Mouse (Mus musculus): ENCODE results near the gene 4930467E23Rik. TPM values are rescaled to one million over a fixed set of nuclear protein-coding genes. Genes with fewer than 3 reads are reported as not detected.
"Not testable (repeated sequence)": the region's sequence is repeated elsewhere in the genome, so short reads cannot be mapped to it uniquely, and the experiment has no call there.

4930467E23Rik gene
- polyA plus RNA-seq, 1 experiment from 2014 or later = not detected

DNA sequence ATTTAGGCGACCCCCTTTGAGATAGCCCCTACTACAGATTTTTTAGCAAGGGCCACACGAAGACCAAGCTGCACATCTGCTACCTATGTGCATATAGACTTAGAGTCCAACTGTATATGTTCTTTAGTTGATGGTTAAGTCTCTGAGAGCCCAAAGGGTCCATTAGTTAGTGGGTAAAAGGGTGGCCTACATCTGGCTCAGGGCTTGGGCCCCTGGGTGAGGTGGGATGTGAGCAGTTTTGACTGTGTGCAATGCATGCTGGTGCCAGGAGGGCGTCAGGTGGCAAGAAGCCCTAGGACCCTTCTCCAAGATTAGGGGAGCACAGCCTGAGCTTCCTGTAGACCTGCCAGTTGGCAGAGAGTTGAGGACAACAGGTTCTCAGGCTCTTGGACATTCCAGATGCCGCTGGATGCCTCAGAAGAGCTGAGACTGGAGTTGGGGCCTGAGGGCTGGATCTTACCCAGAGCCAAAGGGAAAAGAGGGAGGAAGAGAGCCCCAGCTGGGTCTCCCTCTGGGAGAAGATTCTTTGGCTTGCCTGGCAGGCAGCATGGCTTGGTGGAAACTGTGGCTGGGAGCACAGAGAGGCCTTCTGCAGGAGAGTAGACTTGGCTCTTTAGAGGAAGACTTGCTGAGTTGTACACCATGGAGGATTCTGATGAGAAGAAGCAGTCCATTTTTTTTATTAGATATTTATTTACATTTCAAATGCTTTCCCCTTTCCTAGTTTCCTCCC, 33.6 kb downstream of the 4930467E23Rik start:
- H3K27me3 ChIP-seq (ENCODE audit: insufficient read depth, low read length); H3K4me1 ChIP-seq (replicated peaks; ENCODE audit: insufficient read depth, low read length); H3K36me3 ChIP-seq (ENCODE audit: insufficient read depth, low read length); DNase-seq (ENCODE audit: low spot score); H3K4me2 ChIP-seq (ENCODE audit: low read length); H3K9me3 ChIP-seq (replicated peaks; ENCODE audit: low read length); H3K4me3 ChIP-seq (replicated peaks; ENCODE audit: low read depth, low read length); H3K27ac ChIP-seq; H3K9ac ChIP-seq (ENCODE audit: low read depth, low read length); ATAC-seq (replicated peaks; ENCODE audit: low FRiP score, low read depth): not testable (repeated sequence)
- 68% methylated on average over 4 of the region's 4 CpGs for WGBS

DNA sequence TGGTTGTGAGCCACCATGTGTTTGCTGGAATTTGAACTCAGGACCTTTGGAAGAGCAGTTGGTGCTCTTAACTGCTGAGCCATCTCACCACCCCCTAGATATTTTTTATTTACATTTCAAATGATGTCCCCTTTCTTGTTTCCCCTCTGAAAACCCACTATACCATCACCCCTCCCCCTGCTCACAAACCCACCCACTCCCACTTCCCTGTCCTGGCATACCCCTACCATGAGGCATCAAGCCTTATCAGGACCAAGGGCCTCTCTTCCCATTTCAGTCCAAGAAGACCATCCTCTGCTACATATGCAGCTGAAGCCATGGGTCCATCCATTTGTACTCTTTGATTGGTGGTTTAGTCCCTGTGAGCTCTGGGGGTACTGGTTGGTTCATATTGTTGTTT, 36.2 kb downstream of the 4930467E23Rik start:
- H3K27ac ChIP-seq; H3K36me3 ChIP-seq (ENCODE audit: insufficient read depth, low read length); H3K9me3 ChIP-seq (replicated peaks; ENCODE audit: low read length); DNase-seq (ENCODE audit: low spot score); H3K4me1 ChIP-seq (replicated peaks; ENCODE audit: insufficient read depth, low read length); ATAC-seq (replicated peaks; ENCODE audit: low FRiP score, low read depth); H3K4me2 ChIP-seq (ENCODE audit: low read length); H3K9ac ChIP-seq (ENCODE audit: low read depth, low read length); H3K4me3 ChIP-seq (replicated peaks; ENCODE audit: low read depth, low read length); H3K27me3 ChIP-seq (ENCODE audit: insufficient read depth, low read length): not testable (repeated sequence)

DNA sequence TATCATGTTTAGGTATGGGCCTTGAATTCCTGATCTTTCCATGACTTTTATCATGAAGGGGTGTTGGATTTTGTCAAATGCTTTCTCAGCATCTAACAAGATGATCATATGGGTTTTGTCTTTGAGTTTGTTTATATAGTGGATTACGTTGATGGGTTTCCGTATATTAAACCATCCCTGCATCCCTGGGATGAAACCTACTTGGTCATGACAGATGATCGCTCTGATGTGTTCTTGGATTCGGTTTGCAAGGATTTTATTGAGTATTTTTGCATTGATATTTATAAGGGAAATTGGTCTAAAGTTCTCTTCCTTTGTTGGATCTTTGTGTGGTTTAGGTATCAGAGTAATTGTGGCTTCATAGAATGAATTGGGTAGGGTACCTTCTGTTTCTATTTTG, 44.1 kb downstream of the 4930467E23Rik start:
- H3K27ac ChIP-seq; H3K4me3 ChIP-seq (replicated peaks; ENCODE audit: low read depth, low read length); H3K9me3 ChIP-seq (replicated peaks; ENCODE audit: low read length); H3K4me2 ChIP-seq (ENCODE audit: low read length); H3K27me3 ChIP-seq (ENCODE audit: insufficient read depth, low read length); ATAC-seq (replicated peaks; ENCODE audit: low FRiP score, low read depth); H3K4me1 ChIP-seq (replicated peaks; ENCODE audit: insufficient read depth, low read length); H3K9ac ChIP-seq (ENCODE audit: low read depth, low read length); DNase-seq (ENCODE audit: low spot score); H3K36me3 ChIP-seq (ENCODE audit: insufficient read depth, low read length): not testable (repeated sequence)
- WGBS = 85% methylated on average over 4 of the region's 4 CpGs

DNA sequence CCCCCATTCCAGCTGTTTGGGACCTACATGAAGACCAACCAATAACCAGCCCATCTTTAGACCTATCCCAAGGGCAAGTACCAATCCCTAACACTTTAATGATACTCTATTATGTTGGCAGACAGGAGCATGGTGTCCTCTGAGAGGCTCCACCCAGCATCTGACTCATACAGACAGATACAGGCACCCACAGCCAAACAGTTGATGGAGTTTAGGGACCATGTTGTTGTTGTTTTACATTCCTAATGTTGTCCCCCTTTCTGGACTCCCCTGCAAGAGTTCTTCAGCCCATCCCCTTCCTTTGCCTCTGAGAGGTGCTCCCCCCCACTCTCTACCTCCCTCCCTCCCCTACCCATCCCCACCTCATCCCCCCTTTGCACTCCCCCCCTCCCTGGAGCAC, 46.9 kb downstream of the 4930467E23Rik start:
- not testable (repeated sequence) for H3K4me1 ChIP-seq (replicated peaks; ENCODE audit: insufficient read depth, low read length); H3K9me3 ChIP-seq (replicated peaks; ENCODE audit: low read length); ATAC-seq (replicated peaks; ENCODE audit: low FRiP score, low read depth); H3K4me3 ChIP-seq (replicated peaks; ENCODE audit: low read depth, low read length); H3K36me3 ChIP-seq (ENCODE audit: insufficient read depth, low read length); H3K27ac ChIP-seq; DNase-seq (ENCODE audit: low spot score); H3K4me2 ChIP-seq (ENCODE audit: low read length); H3K9ac ChIP-seq (ENCODE audit: low read depth, low read length); H3K27me3 ChIP-seq (ENCODE audit: insufficient read depth, low read length)

DNA sequence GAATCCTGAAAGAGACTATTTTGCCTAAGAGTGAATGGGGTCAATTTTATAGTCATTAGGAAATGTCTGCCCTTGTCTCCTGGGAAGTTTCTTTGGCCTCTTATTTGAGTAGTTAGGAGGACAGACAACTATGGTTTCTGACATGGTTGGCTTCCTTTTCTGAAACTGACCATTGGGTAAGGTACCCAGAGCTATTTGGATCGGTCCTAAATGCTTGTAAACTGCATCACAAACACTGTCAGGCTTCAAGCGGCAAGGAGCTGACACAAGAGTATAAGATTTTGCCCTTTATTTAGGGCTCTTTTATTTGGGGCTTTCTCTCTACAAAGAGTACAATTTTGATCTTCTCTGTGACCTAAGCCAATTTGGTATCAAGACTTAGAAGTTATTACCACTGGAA, 48.1 kb downstream of the 4930467E23Rik start:
- 51% methylated on average over 2 of the region's 2 CpGs for WGBS
- H3K4me3 ChIP-seq (replicated peaks; ENCODE audit: low read depth, low read length); H3K9ac ChIP-seq (ENCODE audit: low read depth, low read length): not testable (repeated sequence)

DNA sequence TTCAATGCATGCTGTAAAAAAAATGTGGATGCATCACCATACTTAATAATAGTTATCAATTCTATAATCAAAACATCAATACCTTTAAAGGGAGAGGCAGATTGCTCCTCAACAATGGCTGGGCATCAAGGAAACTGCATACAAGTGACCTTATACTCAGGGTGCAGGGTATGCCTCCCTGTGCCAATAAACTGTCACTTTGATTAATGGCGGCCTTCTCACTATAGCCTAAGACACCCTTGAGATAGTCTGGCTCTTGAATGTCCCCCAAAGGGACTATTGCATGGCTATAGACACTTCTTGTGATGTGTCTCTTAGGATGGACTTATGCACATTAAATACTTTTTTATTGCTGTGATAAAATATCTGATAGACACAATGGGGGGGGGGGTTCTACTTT, 48.8 kb downstream of the 4930467E23Rik start:
- H3K4me3 ChIP-seq (replicated peaks; ENCODE audit: low read depth, low read length); H3K4me2 ChIP-seq (ENCODE audit: low read length); ATAC-seq (replicated peaks; ENCODE audit: low FRiP score, low read depth); H3K36me3 ChIP-seq (ENCODE audit: insufficient read depth, low read length); H3K27ac ChIP-seq; DNase-seq (ENCODE audit: low spot score); H3K4me1 ChIP-seq (replicated peaks; ENCODE audit: insufficient read depth, low read length); H3K9me3 ChIP-seq (replicated peaks; ENCODE audit: low read length); H3K27me3 ChIP-seq (ENCODE audit: insufficient read depth, low read length); H3K9ac ChIP-seq (ENCODE audit: low read depth, low read length): not testable (repeated sequence)
- 45% methylated on average over 1 of the region's 1 CpGs for WGBS

More for the DNA sequence above, 48.1 kb downstream of the 4930467E23Rik start:
- H3K27ac ChIP-seq; H3K36me3 ChIP-seq (ENCODE audit: insufficient read depth, low read length); H3K9me3 ChIP-seq (replicated peaks; ENCODE audit: low read length); H3K4me2 ChIP-seq (ENCODE audit: low read length); DNase-seq (ENCODE audit: low spot score); H3K27me3 ChIP-seq (ENCODE audit: insufficient read depth, low read length); H3K4me1 ChIP-seq (replicated peaks; ENCODE audit: insufficient read depth, low read length); ATAC-seq (replicated peaks; ENCODE audit: low FRiP score, low read depth): not testable (repeated sequence)

DNA sequence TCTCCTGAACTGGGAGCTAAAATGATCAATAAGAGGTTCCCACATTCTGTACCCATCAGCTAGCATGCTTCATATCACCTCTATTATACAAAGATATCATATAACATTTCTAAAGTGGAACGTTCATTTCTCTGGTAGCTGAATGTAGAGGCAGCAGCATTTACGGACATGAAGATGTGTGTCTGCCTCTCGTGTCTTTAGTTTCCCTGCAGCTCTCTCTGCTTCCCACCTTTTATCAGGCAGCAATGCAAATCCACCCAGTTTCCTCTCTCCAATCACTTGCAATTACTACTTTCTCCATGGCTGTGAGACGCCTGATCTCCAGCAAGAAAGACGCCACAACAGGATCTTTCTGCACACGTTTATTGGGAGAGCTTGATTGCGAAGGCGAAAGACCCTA, 49.5 kb downstream of the 4930467E23Rik start:
- H3K4me1 ChIP-seq (replicated peaks; ENCODE audit: insufficient read depth, low read length); H3K4me3 ChIP-seq (replicated peaks; ENCODE audit: low read depth, low read length); H3K27ac ChIP-seq; H3K9me3 ChIP-seq (replicated peaks; ENCODE audit: low read length); H3K4me2 ChIP-seq (ENCODE audit: low read length); H3K9ac ChIP-seq (ENCODE audit: low read depth, low read length); H3K27me3 ChIP-seq (ENCODE audit: insufficient read depth, low read length); H3K36me3 ChIP-seq (ENCODE audit: insufficient read depth, low read length); ATAC-seq (replicated peaks; ENCODE audit: low FRiP score, low read depth); DNase-seq (ENCODE audit: low spot score): not testable (repeated sequence)
- 89% methylated on average over 8 of the region's 8 CpGs for WGBS

DNA sequence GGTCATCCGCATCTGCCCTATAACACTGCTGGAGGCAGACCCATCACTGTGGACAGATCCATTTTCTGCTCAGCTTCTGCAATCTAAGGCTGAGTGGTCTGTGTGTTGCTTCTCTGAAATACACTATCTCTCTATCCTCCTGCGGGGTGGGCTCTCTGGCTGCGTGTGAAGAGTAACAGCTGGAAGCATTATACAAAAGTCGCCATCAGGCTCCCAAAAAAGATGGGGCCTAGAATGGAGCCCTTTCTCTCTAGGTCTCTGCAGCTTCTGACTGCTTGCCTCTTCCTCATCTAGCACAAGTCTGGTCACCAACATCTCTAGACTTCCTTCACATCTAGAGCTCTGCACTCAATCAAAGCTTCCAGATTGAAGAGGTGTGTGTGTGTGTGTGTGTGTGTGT, 50.8 kb downstream of the 4930467E23Rik start:
- not testable (repeated sequence) for H3K36me3 ChIP-seq (ENCODE audit: insufficient read depth, low read length); H3K4me1 ChIP-seq (replicated peaks; ENCODE audit: insufficient read depth, low read length); DNase-seq (ENCODE audit: low spot score); ATAC-seq (replicated peaks; ENCODE audit: low FRiP score, low read depth); H3K9ac ChIP-seq (ENCODE audit: low read depth, low read length); H3K27ac ChIP-seq; H3K9me3 ChIP-seq (replicated peaks; ENCODE audit: low read length); H3K27me3 ChIP-seq (ENCODE audit: insufficient read depth, low read length); H3K4me2 ChIP-seq (ENCODE audit: low read length); H3K4me3 ChIP-seq (replicated peaks; ENCODE audit: low read depth, low read length)
- WGBS = 92% methylated on average over 4 of the region's 4 CpGs

DNA sequence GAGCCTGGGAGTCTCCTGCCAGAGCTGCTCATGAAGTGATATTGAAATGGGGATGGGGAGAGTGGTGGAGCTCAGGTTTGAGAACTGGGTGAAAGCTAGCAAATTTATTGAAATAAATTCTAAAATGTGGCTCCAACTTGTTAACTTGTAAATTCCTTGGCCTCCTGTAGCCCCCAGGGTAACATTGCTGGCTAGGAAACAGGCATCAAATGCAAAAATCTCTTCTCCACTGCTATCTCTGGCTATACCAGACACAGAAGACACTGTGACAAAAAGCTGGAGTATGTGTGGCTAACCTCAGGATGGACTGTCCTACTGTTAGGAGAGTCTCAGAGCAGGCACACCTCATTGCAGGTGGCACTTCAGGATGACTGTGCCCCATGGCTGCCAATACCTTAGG, 51.3 kb downstream of the 4930467E23Rik start:
- DNase-seq (ENCODE audit: low spot score); H3K4me1 ChIP-seq (replicated peaks; ENCODE audit: insufficient read depth, low read length); H3K27ac ChIP-seq; H3K4me2 ChIP-seq (ENCODE audit: low read length); H3K27me3 ChIP-seq (ENCODE audit: insufficient read depth, low read length); H3K9ac ChIP-seq (ENCODE audit: low read depth, low read length); H3K9me3 ChIP-seq (replicated peaks; ENCODE audit: low read length); ATAC-seq (replicated peaks; ENCODE audit: low FRiP score, low read depth); H3K4me3 ChIP-seq (replicated peaks; ENCODE audit: low read depth, low read length); H3K36me3 ChIP-seq (ENCODE audit: insufficient read depth, low read length): not testable (repeated sequence)

Data from kidney, postnatal 0 days (tissue).